Mouse (Mus musculus) intestine, postnatal 0 days (tissue): ENCODE results near the gene Hunk. TPM values are rescaled to one million over a fixed set of nuclear protein-coding genes. Genes with fewer than 3 reads are reported as not detected.
A peak's percentile ranks its signal among the peaks of the same experiment; 100 is the strongest.

ENCODE experiments used
- ATAC-seq: fragments of 200-750 bp; cut with Nextera tagmentation; 2 replicates; pipeline ENCODE4 v1.8.0; 2017; ENCODE audit warnings: mild to moderate bottlenecking, moderate TSS enrichment, moderate library complexity
- H3K27ac ChIP-seq: fragments of 300-500 bp; sonication (generic); 2 replicates; pipeline ENCODE4 v1.5.1; 2014; ENCODE audit warnings: mild to moderate bottlenecking, low read depth, low read length, moderate library complexity
- H3K27me3 ChIP-seq: fragments of 300-500 bp; sonication (generic); replicated peaks from 2 replicates; pipeline ENCODE4 v1.6.1; 2014; ENCODE audit warnings: low read length, mixed read lengths; ENCODE audit not compliant: control insufficient read depth, insufficient read depth
- H3K36me3 ChIP-seq: fragments of 300-500 bp; sonication (generic); 2 replicates; pipeline ENCODE4 v1.6.1; 2014; ENCODE audit warnings: mild to moderate bottlenecking, moderate library complexity; ENCODE audit not compliant: control insufficient read depth, insufficient read depth
- H3K4me1 ChIP-seq: fragments of 300-500 bp; sonication (generic); replicated peaks from 2 replicates; pipeline ENCODE4 v1.6.1; 2014; ENCODE audit warnings: antibody characterized with exemption, low read length, mixed read lengths; ENCODE audit not compliant: control insufficient read depth, insufficient read depth
- H3K4me2 ChIP-seq: fragments of 300-500 bp; sonication (generic); replicated peaks from 2 replicates; pipeline ENCODE4 v1.6.1; 2014; ENCODE audit warnings: low read depth, mild to moderate bottlenecking, moderate library complexity
- H3K4me3 ChIP-seq: fragments of 300-500 bp; sonication (generic); 2 replicates; pipeline ENCODE4 v1.5.1; 2014; ENCODE audit warnings: low read depth, low read length
- H3K9ac ChIP-seq: fragments of 300-500 bp; sonication (generic); 2 replicates; pipeline ENCODE4 v1.6.1; 2014; ENCODE audit warnings: mild to moderate bottlenecking, low read depth, low read length
- H3K9me3 ChIP-seq: fragments of 300-500 bp; sonication (generic); 2 replicates; pipeline ENCODE4 v1.6.1; 2016; ENCODE audit warnings: mixed run types; ENCODE audit not compliant: control insufficient read depth
- CTCF ChIP-seq: sonication (generic); IDR thresholded peaks from 2 replicates; pipeline ENCODE4 v1.5.1; 2016; ENCODE audit warnings: low read depth, mild to moderate bottlenecking, control low read depth, antibody characterized with exemption, moderate library complexity
- WGBS: fragments of 180-500 bp; shearing (Covaris S2); extraction: QIAGEN DNeasy Blood & Tissue Kit; methylation state at CpG from one replicate; pipeline ENCODE4 v1.1.7; 2014; 5-methylcytosine and 5-hydroxymethylcytosine counted together
- polyA plus RNA-seq: library from polyadenylated mRNA; unstranded; fragments of >200 nt; fragmentation: Nextera tagmentation; extraction: Ambion mirVana; gene quantifications from 2 replicates; pipeline ENCODE4 v1.2.1, GENCODE M21; 2015

The Hunk gene
- polyA plus RNA-seq, 1 experiment from 2014 or later, result 2.0 TPM

DNA sequence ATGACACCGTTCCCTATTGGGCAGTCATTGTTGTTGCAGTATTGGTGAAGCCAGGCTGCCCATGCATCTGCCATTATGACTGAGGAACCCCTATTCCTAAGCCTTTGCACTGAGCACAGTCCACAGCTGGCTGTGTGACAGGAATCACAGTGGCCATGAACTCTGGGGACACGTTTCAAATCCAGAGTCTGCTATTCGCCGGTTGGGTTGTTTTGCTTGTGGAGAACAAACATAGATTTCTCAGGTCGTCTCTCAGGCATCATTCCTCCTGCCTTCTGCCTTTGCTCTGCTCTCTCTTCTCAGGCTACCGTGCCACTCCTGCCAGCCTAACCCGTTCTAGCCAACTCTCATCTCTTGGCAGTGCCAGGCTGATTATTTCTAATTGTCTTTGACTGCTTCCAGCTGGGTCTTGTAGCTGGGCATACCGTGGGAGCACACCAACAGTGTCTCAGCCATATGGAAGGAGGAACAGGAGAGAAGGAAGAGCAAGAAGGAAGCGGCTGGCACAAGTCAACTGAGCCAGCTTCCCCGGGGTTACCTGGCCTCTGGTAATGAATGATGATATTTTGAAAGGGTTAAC, 3.0 kb upstream of the Hunk start:
- no peak for TF ChIP-seq CTCF
- no peaks in the 10 kb centered on the region for H3K4me1 ChIP-seq
- H3K9me3 ChIP-seq, result no peaks in the 10 kb centered on the region
- no peaks in the 10 kb centered on the region for H3K27me3 ChIP-seq
- H3K36me3 ChIP-seq, result no peaks in the 10 kb centered on the region
- no peak overlapping the region for H3K9ac ChIP-seq
- no peak for ATAC-seq
- 69% methylated on average over 10 of the region's 10 CpGs for WGBS
- no peak overlapping the region for H3K4me3 ChIP-seq
- no peak overlapping the region for H3K4me2 ChIP-seq
- no peak overlapping the region for H3K27ac ChIP-seq

DNA sequence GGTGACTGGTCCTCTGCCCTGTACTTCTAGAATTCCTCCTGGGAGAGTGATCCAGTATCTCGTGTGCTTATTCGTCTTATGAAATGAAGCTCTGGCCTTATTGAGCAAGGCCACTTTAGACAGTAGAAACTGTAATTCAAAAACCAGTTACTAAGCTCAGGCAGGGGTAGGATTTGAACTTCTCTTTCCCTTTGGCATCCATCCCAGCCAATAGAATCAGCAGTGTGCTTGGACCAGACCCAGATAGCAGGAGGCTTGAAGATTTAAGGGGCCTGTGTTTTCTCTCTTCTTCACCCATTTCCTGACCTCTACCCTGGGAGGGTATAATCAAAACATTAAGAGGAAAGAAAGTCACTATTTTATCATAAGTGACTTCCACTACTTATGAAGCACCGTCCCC, 1.8 kb upstream of the Hunk start:
- no peaks in the 10 kb centered on the region for H3K9me3 ChIP-seq
- no peaks in the 10 kb centered on the region for H3K4me1 ChIP-seq
- no peak overlapping the region for H3K9ac ChIP-seq
- no peak for ATAC-seq
- H3K4me3 ChIP-seq, result no peak overlapping the region
- no peak overlapping the region for H3K27ac ChIP-seq
- no peak for TF ChIP-seq CTCF
- WGBS, result 55% methylated on average over 3 of the region's 3 CpGs
- no peaks in the 10 kb centered on the region for H3K27me3 ChIP-seq
- no peaks in the 10 kb centered on the region for H3K36me3 ChIP-seq
- H3K4me2 ChIP-seq, result no peak overlapping the region

DNA sequence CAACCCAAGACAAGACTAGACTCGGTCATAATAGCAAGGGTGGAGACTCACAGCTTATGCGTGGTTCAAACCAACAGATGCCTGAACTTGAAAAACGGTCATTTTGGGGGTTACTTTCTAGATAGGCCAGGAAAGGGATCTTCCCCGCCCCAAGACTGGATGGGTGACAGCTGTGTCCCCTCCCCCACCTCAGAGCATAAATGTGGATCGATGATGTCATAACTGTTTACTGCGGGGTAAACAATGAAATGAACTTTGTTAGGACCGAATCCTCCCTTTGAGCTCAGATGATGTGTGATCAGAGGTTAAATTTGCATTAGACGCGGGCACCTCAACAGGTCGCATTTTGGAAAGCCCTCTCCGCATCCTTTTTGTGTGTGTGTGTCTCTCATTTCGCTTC, 967 bp upstream of the Hunk start:
- no peaks in the 10 kb centered on the region for H3K36me3 ChIP-seq
- H3K9ac ChIP-seq, result no peak overlapping the region
- H3K4me3 ChIP-seq, result peak overlapping the region; percentile 84
- WGBS, result 11% methylated on average over 12 of the region's 12 CpGs
- H3K4me2 ChIP-seq, result peak overlapping the region; percentile 97
- no peaks in the 10 kb centered on the region for H3K4me1 ChIP-seq
- H3K27me3 ChIP-seq, result no peaks in the 10 kb centered on the region
- no peaks in the 10 kb centered on the region for H3K9me3 ChIP-seq
- no peak for ATAC-seq
- TF ChIP-seq CTCF, result no peak
- no peak overlapping the region for H3K27ac ChIP-seq

GRCm38 (mm10) chr16:90385326-90385687, 506 bp upstream of the Hunk start:
- WGBS, result 0% methylated on average over 16 of the region's 16 CpGs
- Histone ChIP-seq H3K4me3 (peak overlapping the region; percentile 84), H3K4me1 (no peaks in the 10 kb centered on the region), H3K27ac (peak overlapping the region; percentile 42; the same call in 1 of the 2 replicates), H3K4me2 (peak overlapping the region; percentile 97), H3K9ac (peak overlapping the region; percentile 74), H3K27me3 (no peaks in the 10 kb centered on the region), H3K36me3 (no peaks in the 10 kb centered on the region), H3K9me3 (no peaks in the 10 kb centered on the region)
- TF ChIP-seq CTCF, result no peak
- ATAC-seq, result no peak; the same call in 1 of the 2 replicates

DNA sequence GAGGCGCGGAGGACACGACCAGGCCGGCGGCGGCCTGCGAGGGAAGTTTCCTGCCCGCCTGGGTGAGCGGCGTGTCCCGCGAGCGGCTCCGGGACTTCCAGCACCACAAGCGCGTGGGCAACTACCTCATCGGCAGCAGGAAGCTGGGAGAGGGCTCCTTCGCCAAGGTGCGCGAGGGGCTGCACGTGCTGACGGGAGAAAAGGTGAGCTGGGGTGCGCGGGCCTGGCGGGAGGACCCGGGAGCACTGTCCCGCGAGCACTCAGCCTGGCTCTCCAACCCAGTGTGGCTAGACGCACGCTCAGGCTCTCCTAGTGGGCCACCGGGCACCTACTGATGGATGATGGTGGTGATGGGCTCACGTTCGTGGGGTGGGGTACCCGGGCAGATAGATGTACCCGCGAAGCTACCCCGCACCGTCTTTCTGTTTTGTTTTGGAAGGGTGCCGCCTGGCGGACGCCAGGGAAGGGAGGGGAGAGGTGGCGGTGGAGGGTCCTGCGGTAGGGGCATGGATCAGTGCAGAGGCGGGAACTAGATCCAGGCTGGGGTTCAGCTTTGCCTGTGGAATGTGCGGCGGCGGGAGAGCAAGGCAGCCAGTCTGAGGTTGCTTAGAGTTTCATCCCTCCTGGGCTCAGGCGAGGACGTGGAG, 824 bp downstream of the Hunk start:
- H3K9ac ChIP-seq, result peak overlapping the region; percentile 74
- no peaks in the 10 kb centered on the region for H3K27me3 ChIP-seq
- H3K27ac ChIP-seq, result peak overlapping the region; percentile 62
- H3K4me1 ChIP-seq, result no peaks in the 10 kb centered on the region
- under 1% methylated on average over 44 of the region's 49 CpGs for WGBS
- ATAC-seq, result peak; percentile 30; the same call in 1 of the 2 replicates
- H3K36me3 ChIP-seq, result no peaks in the 10 kb centered on the region
- peak overlapping the region; percentile 84 for H3K4me3 ChIP-seq
- no peaks in the 10 kb centered on the region for H3K9me3 ChIP-seq
- H3K4me2 ChIP-seq, result peak overlapping the region; percentile 97
- TF ChIP-seq CTCF, result peak; percentile 72

GRCm38 (mm10) chr16:90387161-90387671, 1.4 kb downstream of the Hunk start:
- 0 out of 2 replicates have a peak, but pooled peaks have one; percentile 14 for ATAC-seq
- peak overlapping the region; percentile 84 for H3K4me3 ChIP-seq
- 5% methylated on average over 12 of the region's 12 CpGs for WGBS
- TF ChIP-seq CTCF, result no peak
- no peaks in the 10 kb centered on the region for H3K4me1 ChIP-seq
- peak overlapping the region; percentile 97 for H3K4me2 ChIP-seq
- peak overlapping the region; percentile 74; the same call in 1 of the 2 replicates for H3K9ac ChIP-seq
- no peaks in the 10 kb centered on the region for H3K27me3 ChIP-seq
- no peaks in the 10 kb centered on the region for H3K9me3 ChIP-seq
- no peaks in the 10 kb centered on the region for H3K36me3 ChIP-seq
- peak overlapping the region; percentile 62; the same call in 1 of the 2 replicates for H3K27ac ChIP-seq
